Mouse (Mus musculus) R1 (cell line): ENCODE measurements around the gene Syngr2.

Experiments used
- DNase-seq: peaks from one replicate; pipeline ENCODE4 v3.0.0-alpha.2; 2018; ENCODE audit warnings: low read depth, low spot score

The Syngr2 gene

DNA sequence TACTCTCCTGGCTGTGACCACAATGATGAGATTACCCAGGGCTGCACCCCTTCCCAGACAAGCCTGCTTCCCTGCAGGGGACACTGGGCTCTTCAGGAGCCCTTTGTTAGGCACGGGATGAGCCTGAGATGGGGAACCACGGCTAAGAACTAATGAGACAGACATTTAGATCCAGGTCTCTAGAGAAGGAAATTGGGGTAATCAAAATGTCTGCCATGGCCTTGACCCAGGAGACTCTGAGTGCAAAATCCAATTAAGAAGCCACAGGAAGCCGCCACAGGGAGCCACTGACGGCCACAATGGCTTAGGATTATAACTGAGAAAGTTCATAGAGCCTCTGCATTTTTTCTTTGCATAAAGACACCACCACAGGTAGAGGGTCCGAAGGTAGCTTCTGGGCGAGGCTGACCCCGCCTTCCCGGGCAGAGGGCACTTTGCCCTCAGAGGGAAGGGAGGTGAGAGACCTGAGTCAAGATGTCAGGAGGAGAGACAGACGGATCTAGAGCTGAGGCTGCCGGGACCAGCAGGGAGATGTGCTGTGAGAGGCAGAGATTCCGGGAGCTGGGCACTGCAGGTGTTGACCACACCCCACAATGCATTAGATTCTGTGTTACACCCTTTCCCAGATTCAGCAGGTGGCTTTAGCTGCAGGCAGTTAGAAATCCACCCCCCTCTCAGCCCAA lies 53.8 kb downstream of the Syngr2 start:
- DNase-seq = peak; percentile 87
